Mouse (Mus musculus) lung, adult 2 months (tissue): ENCODE results near the gene Kdm2a.

Source experiments
- CTCF ChIP-seq: fragments of 200-500 bp; IDR thresholded peaks from 2 replicates; pipeline ENCODE4 v1.5.1; 2011; ENCODE audit warnings: mild to moderate bottlenecking, low read length, control low read depth; ENCODE audit not compliant: insufficient read depth
- POLR2A ChIP-seq: fragments of 200-500 bp; IDR thresholded peaks from 2 replicates; pipeline ENCODE4 v1.6.1; 2011; ENCODE audit warnings: low read depth, mild to moderate bottlenecking, control low read depth, low read length, borderline replicate concordance; ENCODE audit errors: extremely low read depth

DNA sequence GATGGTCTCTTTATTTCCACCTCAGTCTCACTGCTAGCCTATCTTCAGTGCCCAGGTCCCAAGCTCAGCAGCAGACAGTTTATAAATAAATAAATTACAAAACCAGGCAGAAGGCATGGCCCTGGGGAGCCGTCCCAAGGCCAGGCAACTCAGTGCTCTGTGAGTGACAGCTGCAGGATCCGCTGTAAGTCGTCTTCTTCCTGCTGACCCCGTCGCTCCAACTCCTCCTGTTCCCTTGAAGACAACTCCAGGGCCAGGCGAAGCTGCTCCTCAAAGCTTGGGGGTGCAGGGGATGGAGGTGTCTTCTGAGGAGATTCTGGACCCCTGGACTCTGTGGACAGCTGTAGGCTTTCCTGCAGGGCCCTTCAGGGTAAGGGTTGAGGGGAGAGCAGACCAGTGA is 127.9 kb downstream of the Kdm2a start:
- no peak for TF ChIP-seq CTCF
- no peak for TF ChIP-seq POLR2A
